Mouse (Mus musculus) thymus, adult 2 months (tissue): ENCODE data around the gene Lrp6.

Source experiments
- CTCF ChIP-seq: fragments of 200-500 bp; IDR thresholded peaks from 2 replicates; pipeline ENCODE4 v1.5.1; 2012; ENCODE audit warnings: mild to moderate bottlenecking, control low read depth, low read length, moderate library complexity, borderline replicate concordance; ENCODE audit not compliant: control insufficient read depth, poor library complexity, insufficient read depth; ENCODE audit errors: extremely low read depth
- POLR2A ChIP-seq: fragments of 200-500 bp; IDR thresholded peaks from 2 replicates; pipeline ENCODE4 v1.6.1; 2012; ENCODE audit warnings: mild to moderate bottlenecking, low read length, control low read depth, moderate library complexity; ENCODE audit not compliant: control insufficient read depth, poor library complexity, insufficient read depth; ENCODE audit errors: extremely low read depth

DNA sequence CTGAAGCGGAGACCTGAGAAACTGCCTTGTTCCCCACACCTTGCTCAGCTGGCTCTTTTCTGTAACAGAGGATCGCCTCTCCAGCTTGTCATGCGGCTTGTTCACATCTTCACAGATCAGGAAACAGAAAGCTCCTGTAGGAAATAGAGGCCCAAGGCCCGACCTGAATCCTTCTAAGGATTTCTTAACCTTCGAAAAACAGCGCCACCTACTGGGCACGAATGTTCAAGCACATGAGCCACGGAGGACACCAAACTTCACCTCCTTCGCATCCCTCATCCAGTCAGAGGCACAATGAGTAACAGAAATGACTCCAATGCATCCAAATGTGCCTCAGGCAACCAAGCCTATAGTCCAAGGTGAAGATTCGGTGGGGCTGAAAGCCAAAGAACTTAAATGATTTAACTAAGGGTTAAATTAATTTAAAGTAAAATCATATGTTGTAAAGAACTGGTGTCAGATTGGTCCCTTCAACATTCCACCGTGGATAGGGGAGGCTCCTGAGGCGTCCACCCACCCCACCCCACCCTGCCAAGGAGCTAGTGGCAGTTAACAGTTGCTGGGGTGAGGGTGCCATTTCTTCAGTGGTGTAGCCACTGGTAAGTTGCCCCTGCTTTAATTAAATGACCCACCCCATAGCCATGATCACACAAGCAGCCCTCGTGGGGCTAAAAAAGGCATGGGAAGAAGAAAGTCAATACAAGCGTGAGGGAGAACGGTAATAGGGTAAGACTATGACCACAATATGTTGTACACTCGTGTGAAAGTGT lies 163.7 kb downstream of the Lrp6 start:
- TF ChIP-seq CTCF (no peak), POLR2A (no peak)
